Mouse (Mus musculus): ENCODE results near the gene Rab37. TPM values are rescaled to one million over a fixed set of nuclear protein-coding genes. Genes with fewer than 3 reads are reported as not detected.

The Rab37 gene
- polyA plus RNA-seq, 1 experiment from 2014 or later = 0.49 TPM

DNA sequence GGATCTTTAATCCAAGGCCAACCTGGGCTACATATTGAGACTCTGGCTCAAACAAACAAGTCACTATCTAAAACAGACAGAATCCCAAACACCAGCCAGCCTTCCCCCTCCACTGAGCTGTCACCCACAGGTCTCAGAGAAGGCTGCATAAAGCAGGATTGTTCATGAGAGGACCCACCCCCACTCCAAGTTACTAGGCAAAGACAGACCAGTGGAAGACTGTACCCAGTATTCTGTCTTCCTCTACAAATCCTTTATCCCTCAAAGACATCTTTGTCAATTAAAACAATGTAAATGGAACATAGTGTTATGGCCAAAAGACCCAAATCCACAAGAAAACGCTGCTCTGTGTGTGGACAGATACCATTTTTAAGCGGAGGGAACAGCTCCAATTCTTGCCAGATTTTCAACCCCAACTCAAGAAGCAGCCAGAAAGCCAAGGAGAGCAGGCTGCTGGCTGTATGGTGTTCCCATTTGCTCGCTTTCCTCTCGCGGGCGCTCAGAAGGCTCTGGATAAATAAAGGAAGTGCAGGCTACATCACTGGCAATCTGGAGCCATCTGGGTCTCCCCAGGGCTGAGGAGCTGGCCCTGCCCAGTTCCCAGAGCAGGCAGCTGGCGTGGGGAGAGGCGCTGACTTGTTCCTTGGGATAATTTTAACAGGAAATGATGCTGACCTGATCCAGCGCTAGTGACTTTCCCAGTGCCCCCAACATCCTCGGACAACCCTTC, 7.1 kb downstream of the Rab37 start:
- no peak for DNase-seq (ENCODE audit: low spot score)

DNA sequence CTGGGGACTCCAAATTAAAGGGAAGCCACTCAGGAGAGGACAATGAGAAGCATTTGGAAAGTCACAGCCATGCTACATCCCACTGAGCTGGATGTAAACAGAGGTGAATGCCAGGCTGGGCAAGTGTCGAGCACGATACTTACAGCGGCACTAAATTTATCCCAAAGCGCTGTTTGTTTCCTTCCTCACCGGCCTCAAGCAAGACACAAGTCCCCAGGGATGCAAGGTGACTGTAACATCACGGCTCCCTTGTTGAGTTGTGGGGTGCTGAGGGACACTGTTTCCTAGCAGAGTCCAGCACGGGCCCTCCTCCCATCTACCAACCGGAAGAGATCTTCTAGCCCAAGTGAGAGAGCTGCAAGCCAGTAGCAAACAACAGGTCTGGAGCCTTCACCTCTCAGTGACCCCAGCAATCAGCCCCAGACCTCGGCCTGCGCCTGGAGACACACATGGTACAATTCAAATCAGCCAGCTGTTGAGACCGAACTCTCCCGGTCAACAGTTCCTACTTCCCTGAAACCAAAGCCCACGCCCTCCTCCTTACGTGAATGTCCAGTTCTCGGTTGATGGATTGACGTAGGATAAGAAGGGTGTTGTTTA, 8.1 kb downstream of the Rab37 start:
- Histone ChIP-seq H3K4me3 (no peak overlapping the region), H3K27ac (replicated peaks) (no peak overlapping the region), H3K27me3 (ENCODE audit: low read depth, poor library complexity, severe bottlenecking) (no peaks in the 10 kb centered on the region), H3K4me1 (peaks cover 12% of the 10 kb centered on the region; the same call in 1 of the 2 replicates), H3K9me3 (replicated peaks) (no peaks in the 10 kb centered on the region), H3K36me3 (no peaks in the 10 kb centered on the region)
- WGBS = 70% methylated on average over 16 of the region's 16 CpGs
- DNase-seq (ENCODE audit: low spot score) = no peak

More for the DNA sequence above, 7.1 kb downstream of the Rab37 start:
- 66% methylated on average over 10 of the region's 10 CpGs for WGBS
- no peaks in the 10 kb centered on the region for H3K27me3 ChIP-seq (ENCODE audit: low read depth, poor library complexity, severe bottlenecking)
- H3K9me3 ChIP-seq (replicated peaks) = peaks cover 1% of the 10 kb centered on the region; the same call in 1 of the 2 replicates
- no peak overlapping the region for H3K4me3 ChIP-seq
- H3K36me3 ChIP-seq = no peaks in the 10 kb centered on the region
- H3K4me1 ChIP-seq = peaks cover 12% of the 10 kb centered on the region; the same call in 1 of the 2 replicates
- no peak overlapping the region for H3K27ac ChIP-seq (replicated peaks)

GRCm38 (mm10) chr11:115100032-115100621, 8.9 kb downstream of the Rab37 start:
- 81% methylated on average over 5 of the region's 5 CpGs for WGBS
- H3K27ac ChIP-seq (replicated peaks) = no peak overlapping the region
- H3K4me1 ChIP-seq = peaks cover 17% of the 10 kb centered on the region

DNA sequence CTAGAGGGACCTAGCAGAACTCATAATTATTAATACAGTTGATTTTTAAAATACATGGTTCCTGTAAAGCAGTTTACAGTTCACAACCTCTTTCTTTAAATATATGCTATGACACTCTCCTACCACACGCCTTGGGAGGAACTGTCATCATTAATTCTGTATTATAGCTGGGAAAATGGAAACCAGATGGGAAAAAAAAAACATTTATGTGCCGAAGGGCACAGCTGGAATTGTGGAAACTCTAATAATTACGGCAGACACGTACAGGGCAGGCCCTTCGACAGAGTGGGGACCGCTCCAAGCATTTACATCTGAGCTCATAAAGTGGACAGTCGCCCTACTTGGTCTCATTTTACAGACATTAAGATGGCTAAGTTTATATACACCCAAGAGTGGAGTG, 9.5 kb downstream of the Rab37 start:
- Histone ChIP-seq H3K27ac (replicated peaks) (no peak overlapping the region), H3K9me3 (replicated peaks) (no peaks in the 10 kb centered on the region), H3K36me3 (no peaks in the 10 kb centered on the region), H3K4me1 (peaks cover 17% of the 10 kb centered on the region), H3K4me3 (no peak overlapping the region), H3K27me3 (ENCODE audit: low read depth, poor library complexity, severe bottlenecking) (no peaks in the 10 kb centered on the region)
- 80% methylated on average over 7 of the region's 7 CpGs for WGBS
- DNase-seq (ENCODE audit: low spot score) = no peak

More at GRCm38 (mm10) chr11:115100032-115100621, 8.9 kb downstream of the Rab37 start:
- H3K27me3 ChIP-seq (ENCODE audit: low read depth, poor library complexity, severe bottlenecking) = no peaks in the 10 kb centered on the region
- H3K4me3 ChIP-seq = no peak overlapping the region
- H3K9me3 ChIP-seq (replicated peaks) = no peaks in the 10 kb centered on the region
- DNase-seq (ENCODE audit: low spot score) = no peak
- no peaks in the 10 kb centered on the region for H3K36me3 ChIP-seq

GRCm38 (mm10) chr11:115101615-115102051, 10.4 kb downstream of the Rab37 start:
- no peaks in the 10 kb centered on the region for H3K36me3 ChIP-seq
- 71% methylated on average over 6 of the region's 6 CpGs for WGBS
- no peaks in the 10 kb centered on the region for H3K9me3 ChIP-seq (replicated peaks)
- H3K27ac ChIP-seq (replicated peaks) = no peak overlapping the region
- H3K4me1 ChIP-seq = peaks cover 17% of the 10 kb centered on the region
- no peak for DNase-seq (ENCODE audit: low spot score)
- H3K4me3 ChIP-seq = no peak overlapping the region
- no peaks in the 10 kb centered on the region for H3K27me3 ChIP-seq (ENCODE audit: low read depth, poor library complexity, severe bottlenecking)

- Histone ChIP-seq H3K4me1 (peaks cover 17% of the 10 kb centered on the region), H3K9me3 (replicated peaks) (no peaks in the 10 kb centered on the region), H3K4me3 (no peak overlapping the region), H3K27me3 (ENCODE audit: low read depth, poor library complexity, severe bottlenecking) (no peaks in the 10 kb centered on the region), H3K27ac (replicated peaks) (no peak overlapping the region), H3K36me3 (no peaks in the 10 kb centered on the region)
- no peak for DNase-seq (ENCODE audit: low spot score)
- 88% methylated on average over 9 of the region's 9 CpGs for WGBS
Measured at GRCm38 (mm10) chr11:115102116-115102515, 10.9 kb downstream of the Rab37 start.

DNA sequence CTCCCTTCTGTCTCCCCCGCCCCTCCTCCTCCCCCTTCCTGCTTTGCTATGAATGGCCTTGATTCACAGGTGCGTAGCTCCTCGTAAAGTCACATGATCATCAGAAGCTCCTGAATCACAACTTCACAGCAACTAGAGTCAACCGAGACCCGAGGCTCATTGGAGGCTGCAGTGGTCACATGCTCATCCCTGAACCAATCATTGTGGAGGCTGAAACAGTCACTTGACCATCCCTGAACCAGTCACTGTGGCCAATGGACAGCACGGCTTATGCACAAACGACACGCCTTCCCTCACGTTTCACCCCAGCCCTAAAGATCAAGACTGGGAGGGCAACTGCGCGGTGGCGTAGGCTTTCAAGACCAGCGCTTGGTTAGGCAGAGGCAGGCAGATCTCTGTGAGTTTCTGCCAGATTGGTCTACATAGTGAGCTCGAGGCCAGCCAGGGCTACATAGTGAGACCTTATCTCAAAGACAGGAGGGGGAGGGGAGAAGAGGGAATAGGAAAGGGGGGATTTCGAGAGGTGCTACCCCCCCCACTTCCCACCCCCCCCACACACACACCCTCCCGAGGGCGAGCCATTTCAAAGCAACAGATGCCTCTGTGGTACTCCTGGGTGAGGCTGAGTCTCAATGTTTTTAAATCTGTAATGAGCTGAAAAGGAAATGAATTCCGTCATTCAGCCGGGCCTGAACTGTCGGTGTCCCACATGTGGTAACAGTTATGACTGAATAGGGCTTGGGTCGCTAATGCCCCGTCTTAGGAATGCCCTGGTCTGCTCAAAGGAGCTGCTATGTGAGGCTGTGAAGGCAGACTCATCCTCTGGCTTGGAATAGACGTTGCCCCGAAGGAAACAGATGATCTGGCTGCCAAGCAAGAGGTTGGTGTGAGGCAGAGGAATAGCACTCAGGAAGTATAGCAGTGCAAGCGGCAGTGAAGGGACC, 12.5 kb downstream of the Rab37 start:
- peaks cover 12% of the 10 kb centered on the region for H3K4me1 ChIP-seq
- no peaks in the 10 kb centered on the region for H3K9me3 ChIP-seq (replicated peaks)
- H3K4me3 ChIP-seq = no peak overlapping the region
- 85% methylated on average over 25 of the region's 25 CpGs for WGBS
- no peak overlapping the region for H3K27ac ChIP-seq (replicated peaks)
- no peak for DNase-seq (ENCODE audit: low spot score)
- no peaks in the 10 kb centered on the region for H3K36me3 ChIP-seq
- H3K27me3 ChIP-seq (ENCODE audit: low read depth, poor library complexity, severe bottlenecking) = no peaks in the 10 kb centered on the region

DNA sequence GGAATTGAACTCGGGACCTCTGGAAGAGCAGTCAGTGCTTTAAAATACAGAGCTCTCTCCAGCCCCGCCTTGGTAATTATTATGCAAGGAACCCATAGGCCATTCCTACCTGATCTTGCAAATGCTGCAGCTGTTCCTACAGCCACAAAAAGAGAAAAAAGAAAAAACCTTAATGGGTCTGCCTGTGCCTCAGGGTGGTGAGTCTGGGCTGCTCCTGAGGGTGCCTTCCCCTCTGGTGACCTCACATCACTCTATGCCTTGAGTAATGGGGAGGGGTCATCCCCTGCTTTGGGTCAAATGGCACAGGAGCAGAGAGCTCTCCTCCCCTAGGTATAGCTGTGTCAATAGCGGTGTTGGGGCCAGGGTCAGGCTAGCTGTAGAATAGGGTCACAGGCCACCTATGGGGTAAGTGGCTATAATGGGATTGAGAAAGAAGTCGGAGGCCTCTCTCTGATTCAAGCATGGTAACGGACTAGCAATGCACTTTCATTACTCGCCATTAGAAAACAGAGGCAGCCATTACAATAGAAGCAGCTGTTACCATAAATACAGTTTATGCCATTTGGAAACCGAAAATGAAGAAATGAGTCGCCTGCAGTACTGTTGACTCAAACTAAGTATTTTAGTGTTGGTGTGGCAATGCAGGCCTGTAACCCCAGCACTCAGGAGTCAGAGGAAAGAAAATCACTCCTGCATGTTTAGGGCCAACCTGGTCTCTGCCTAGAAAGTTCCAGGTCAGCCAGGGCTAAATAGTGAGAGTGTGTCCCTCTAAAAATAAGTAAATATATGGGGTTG, 13.7 kb downstream of the Rab37 start:
- Histone ChIP-seq H3K4me1 (peaks cover 12% of the 10 kb centered on the region), H3K4me3 (no peak overlapping the region), H3K9me3 (replicated peaks) (no peaks in the 10 kb centered on the region), H3K27me3 (ENCODE audit: low read depth, poor library complexity, severe bottlenecking) (no peaks in the 10 kb centered on the region), H3K36me3 (no peaks in the 10 kb centered on the region), H3K27ac (replicated peaks) (no peak overlapping the region)
- no peak for DNase-seq (ENCODE audit: low spot score)
- 64% methylated on average over 8 of the region's 8 CpGs for WGBS

DNA sequence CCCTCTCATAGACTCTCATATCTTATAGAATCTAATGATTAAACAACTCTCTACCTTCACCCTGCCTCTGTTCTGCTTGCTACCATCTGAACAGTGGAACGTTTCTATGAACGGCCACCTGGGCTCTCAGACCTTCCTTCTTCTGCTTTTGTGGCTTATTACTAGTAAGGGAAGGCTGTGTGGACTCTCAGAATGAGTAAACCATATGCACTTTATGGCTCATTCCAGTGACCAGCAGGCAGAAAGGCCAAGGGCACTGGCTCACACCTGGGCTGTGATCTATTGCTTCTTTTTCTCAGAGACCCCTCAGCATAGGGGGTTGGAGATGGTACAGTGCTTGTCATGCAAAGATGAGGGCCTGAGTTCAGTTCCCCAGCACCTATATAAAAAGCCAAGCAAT, 15.4 kb downstream of the Rab37 start:
- Histone ChIP-seq H3K4me3 (no peak overlapping the region), H3K27me3 (ENCODE audit: low read depth, poor library complexity, severe bottlenecking) (no peaks in the 10 kb centered on the region)
- WGBS = 88% methylated on average over 2 of the region's 2 CpGs

GRCm38 (mm10) chr11:115107403-115107916, 16.2 kb downstream of the Rab37 start:
- 64% methylated on average over 4 of the region's 4 CpGs for WGBS

More for the DNA sequence above, 15.4 kb downstream of the Rab37 start:
- no peaks in the 10 kb centered on the region for H3K36me3 ChIP-seq
- H3K9me3 ChIP-seq (replicated peaks) = no peaks in the 10 kb centered on the region
- peaks cover 6% of the 10 kb centered on the region; the same call in 1 of the 2 replicates for H3K4me1 ChIP-seq
- no peak overlapping the region for H3K27ac ChIP-seq (replicated peaks)
- DNase-seq (ENCODE audit: low spot score) = no peak

GRCm38 (mm10) chr11:115108176-115108575, 16.9 kb downstream of the Rab37 start:
- Histone ChIP-seq H3K4me1 (peaks cover 5% of the 10 kb centered on the region; the same call in 1 of the 2 replicates), H3K27ac (replicated peaks) (no peak overlapping the region), H3K4me3 (no peak overlapping the region), H3K9me3 (replicated peaks) (no peaks in the 10 kb centered on the region), H3K27me3 (ENCODE audit: low read depth, poor library complexity, severe bottlenecking) (no peaks in the 10 kb centered on the region), H3K36me3 (no peaks in the 10 kb centered on the region)
- 94% methylated on average over 8 of the region's 8 CpGs for WGBS
- no peak for DNase-seq (ENCODE audit: low spot score)

More at GRCm38 (mm10) chr11:115107403-115107916, 16.2 kb downstream of the Rab37 start:
- no peak for DNase-seq (ENCODE audit: low spot score)
- Histone ChIP-seq H3K27ac (replicated peaks) (no peak overlapping the region), H3K27me3 (ENCODE audit: low read depth, poor library complexity, severe bottlenecking) (no peaks in the 10 kb centered on the region), H3K4me1 (peaks cover 5% of the 10 kb centered on the region; the same call in 1 of the 2 replicates), H3K36me3 (no peaks in the 10 kb centered on the region), H3K9me3 (replicated peaks) (no peaks in the 10 kb centered on the region), H3K4me3 (no peak overlapping the region)
